Mouse (Mus musculus) embryonic facial prominence, embryonic 14.5 days (tissue): Measurements from ENCODE around the gene Diaph2. TPM values are rescaled to one million over a fixed set of nuclear protein-coding genes. Genes with fewer than 3 reads are reported as not detected.

Experiments
- ATAC-seq: fragments of 200-750 bp; cut with Nextera tagmentation; 2 replicates; pipeline ENCODE4 v1.8.0; 2017; ENCODE audit warnings: low read depth, moderate number of reproducible peaks, moderate TSS enrichment
- DNase-seq: peaks from one replicate; pipeline ENCODE4 v3.0.0-alpha.2; 2015; ENCODE audit warnings: low spot score
- H3K27ac ChIP-seq: fragments of 300-500 bp; sonication (generic); replicated peaks from 2 replicates; pipeline ENCODE4 v1.5.1; 2014; ENCODE audit warnings: low read depth, mild to moderate bottlenecking, low read length, moderate library complexity
- H3K27me3 ChIP-seq: fragments of 300-500 bp; sonication (generic); replicated peaks from 2 replicates; pipeline ENCODE4 v1.6.1; 2014; ENCODE audit warnings: low read length; ENCODE audit not compliant: control insufficient read depth, insufficient read depth
- H3K36me3 ChIP-seq: fragments of 300-500 bp; sonication (generic); 2 replicates; pipeline ENCODE4 v1.6.1; 2014; ENCODE audit warnings: low read length, mixed read lengths; ENCODE audit not compliant: control insufficient read depth, insufficient read depth
- H3K4me1 ChIP-seq: fragments of 300-500 bp; sonication (generic); 2 replicates; pipeline ENCODE4 v1.6.1; 2014; ENCODE audit warnings: antibody characterized with exemption, low read length; ENCODE audit not compliant: control insufficient read depth, insufficient read depth
- H3K4me2 ChIP-seq: fragments of 300-500 bp; sonication (generic); 2 replicates; pipeline ENCODE4 v1.6.1; 2014; ENCODE audit warnings: low read depth, mild to moderate bottlenecking, low read length, moderate library complexity, mixed read lengths
- H3K4me3 ChIP-seq: fragments of 300-500 bp; sonication (generic); 2 replicates; pipeline ENCODE4 v1.5.1; 2014; ENCODE audit warnings: low read depth, mild to moderate bottlenecking, low read length
- H3K9ac ChIP-seq: fragments of 300-500 bp; sonication (generic); 2 replicates; pipeline ENCODE4 v1.6.1; 2014; ENCODE audit warnings: low read depth, mild to moderate bottlenecking, low read length, moderate library complexity, mixed read lengths
- H3K9me3 ChIP-seq: fragments of 300-500 bp; sonication (generic); 2 replicates; pipeline ENCODE4 v1.6.1; 2016; ENCODE audit warnings: low read length; ENCODE audit not compliant: control insufficient read depth
- WGBS: fragments of 180-500 bp; shearing (Covaris S2); extraction: QIAGEN DNeasy Blood & Tissue Kit; methylation state at CpG from one replicate; pipeline ENCODE4 v1.1.7; 2014; 5-methylcytosine and 5-hydroxymethylcytosine counted together
- polyA plus RNA-seq: library from polyadenylated mRNA; unstranded; fragments of >200 nt; fragmentation: Nextera tagmentation; extraction: Ambion mirVana; gene quantifications from 2 replicates; pipeline ENCODE4 v1.2.1, GENCODE M21; 2014

The Diaph2 gene
- polyA plus RNA-seq, 1 experiment from 2014 or later = 5.9 TPM

GRCm38 (mm10) chrX:130265707-130266106 lies 516.2 kb downstream of the Diaph2 start:
- ATAC-seq (no peak), DNase-seq (no peak)
- no peaks in the 10 kb centered on the region for H3K27me3 ChIP-seq
- H3K4me3 ChIP-seq = no peak overlapping the region
- no peak overlapping the region for H3K4me2 ChIP-seq
- H3K4me1 ChIP-seq = no peaks in the 10 kb centered on the region
- no peak overlapping the region for H3K9ac ChIP-seq
- no peaks in the 10 kb centered on the region for H3K9me3 ChIP-seq
- H3K36me3 ChIP-seq = no peaks in the 10 kb centered on the region
- H3K27ac ChIP-seq = no peak overlapping the region

GRCm38 (mm10) chrX:130279144-130279543 lies 529.6 kb downstream of the Diaph2 start:
- Histone ChIP-seq H3K36me3 (no peaks in the 10 kb centered on the region), H3K27ac (no peak overlapping the region), H3K4me1 (no peaks in the 10 kb centered on the region), H3K27me3 (no peaks in the 10 kb centered on the region), H3K4me2 (no peak overlapping the region), H3K9me3 (no peaks in the 10 kb centered on the region), H3K4me3 (no peak overlapping the region), H3K9ac (no peak overlapping the region)
- DNase-seq (no peak), ATAC-seq (no peak)
- WGBS = 74% methylated on average over 4 of the region's 4 CpGs

GRCm38 (mm10) chrX:130281484-130281883 lies 531.9 kb downstream of the Diaph2 start:
- no peaks in the 10 kb centered on the region for H3K27me3 ChIP-seq
- no peak overlapping the region for H3K9ac ChIP-seq
- H3K27ac ChIP-seq = no peak overlapping the region
- no peaks in the 10 kb centered on the region for H3K36me3 ChIP-seq
- ATAC-seq = no peak
- no peak for DNase-seq
- H3K4me3 ChIP-seq = no peak overlapping the region
- H3K9me3 ChIP-seq = no peaks in the 10 kb centered on the region
- H3K4me1 ChIP-seq = no peaks in the 10 kb centered on the region
- H3K4me2 ChIP-seq = no peak overlapping the region
- 63% methylated on average over 2 of the region's 2 CpGs for WGBS

GRCm38 (mm10) chrX:130287032-130287431 lies 537.5 kb downstream of the Diaph2 start:
- Histone ChIP-seq H3K9me3 (no peaks in the 10 kb centered on the region), H3K9ac (no peak overlapping the region), H3K4me1 (no peaks in the 10 kb centered on the region), H3K4me2 (no peak overlapping the region), H3K27ac (no peak overlapping the region), H3K36me3 (no peaks in the 10 kb centered on the region), H3K4me3 (no peak overlapping the region), H3K27me3 (no peaks in the 10 kb centered on the region)
- DNase-seq (no peak), ATAC-seq (no peak)
- 79% methylated on average over 9 of the region's 9 CpGs for WGBS

- no peaks in the 10 kb centered on the region for H3K4me1 ChIP-seq
- 85% methylated on average over 5 of the region's 5 CpGs for WGBS
- H3K36me3 ChIP-seq = no peaks in the 10 kb centered on the region
- no peak overlapping the region for H3K4me2 ChIP-seq
- no peak for DNase-seq
- no peak overlapping the region for H3K9ac ChIP-seq
- no peaks in the 10 kb centered on the region for H3K27me3 ChIP-seq
- ATAC-seq = no peak
- no peak overlapping the region for H3K27ac ChIP-seq
- H3K4me3 ChIP-seq = no peak overlapping the region
- H3K9me3 ChIP-seq = no peaks in the 10 kb centered on the region
These were observed 540.2 kb downstream of the Diaph2 start for GRCm38 (mm10) chrX:130289775-130290174.

GRCm38 (mm10) chrX:130350808-130351435 lies 601.4 kb downstream of the Diaph2 start:
- Histone ChIP-seq H3K9me3 (no peaks in the 10 kb centered on the region), H3K4me1 (no peaks in the 10 kb centered on the region), H3K36me3 (no peaks in the 10 kb centered on the region), H3K27ac (no peak overlapping the region), H3K4me3 (no peak overlapping the region), H3K9ac (no peak overlapping the region), H3K27me3 (no peaks in the 10 kb centered on the region), H3K4me2 (no peak overlapping the region)
- ATAC-seq = no peak
- DNase-seq = no peak

- no peak for DNase-seq
- no peak overlapping the region for H3K4me3 ChIP-seq
- H3K4me1 ChIP-seq = no peaks in the 10 kb centered on the region
- no peak overlapping the region for H3K27ac ChIP-seq
- H3K27me3 ChIP-seq = no peaks in the 10 kb centered on the region
- WGBS = 64% methylated on average over 7 of the region's 7 CpGs
- no peaks in the 10 kb centered on the region for H3K36me3 ChIP-seq
- no peak overlapping the region for H3K4me2 ChIP-seq
- no peak overlapping the region for H3K9ac ChIP-seq
- no peak for ATAC-seq
- no peaks in the 10 kb centered on the region for H3K9me3 ChIP-seq
These were observed 601.9 kb downstream of the Diaph2 start for GRCm38 (mm10) chrX:130351480-130351879.

- no peaks in the 10 kb centered on the region for H3K9me3 ChIP-seq
- H3K27ac ChIP-seq = no peak overlapping the region
- no peaks in the 10 kb centered on the region for H3K27me3 ChIP-seq
- H3K4me1 ChIP-seq = no peaks in the 10 kb centered on the region
- 52% methylated on average over 4 of the region's 4 CpGs for WGBS
- no peak overlapping the region for H3K4me2 ChIP-seq
- DNase-seq (no peak), ATAC-seq (no peak)
- H3K9ac ChIP-seq = no peak overlapping the region
- no peak overlapping the region for H3K4me3 ChIP-seq
- no peaks in the 10 kb centered on the region for H3K36me3 ChIP-seq
These were observed 644.1 kb downstream of the Diaph2 start for GRCm38 (mm10) chrX:130393508-130394145.

GRCm38 (mm10) chrX:130403214-130403613 lies 653.7 kb downstream of the Diaph2 start:
- Histone ChIP-seq H3K36me3 (no peaks in the 10 kb centered on the region), H3K27ac (no peak overlapping the region), H3K4me3 (no peak overlapping the region), H3K4me1 (no peaks in the 10 kb centered on the region), H3K4me2 (no peak overlapping the region), H3K9me3 (no peaks in the 10 kb centered on the region), H3K27me3 (no peaks in the 10 kb centered on the region), H3K9ac (no peak overlapping the region)
- 46% methylated on average over 3 of the region's 3 CpGs for WGBS
- ATAC-seq (no peak), DNase-seq (peak; percentile 17)
